Mouse (Mus musculus) limb, embryonic 12.5 days (tissue): ENCODE measurements around the gene Pcbp4. TPM values are rescaled to one million over a fixed set of nuclear protein-coding genes. Genes with fewer than 3 reads are reported as not detected.
A peak's percentile ranks its signal among the peaks of the same experiment; 100 is the strongest.

Experiments used
- ATAC-seq: fragments of 200-750 bp; cut with Nextera tagmentation; 2 replicates; pipeline ENCODE4 v1.8.0; 2017; ENCODE audit warnings: low read depth, moderate TSS enrichment; ENCODE audit not compliant: insufficient number of reproducible peaks, insufficient read depth, low FRiP score, low TSS enrichment
- H3K27ac ChIP-seq: fragments of 300-500 bp; sonication (generic); 2 replicates; pipeline ENCODE4 v1.5.1; 2016; ENCODE audit warnings: mild to moderate bottlenecking, moderate library complexity
- H3K27me3 ChIP-seq: fragments of 300-500 bp; sonication (generic); 2 replicates; pipeline ENCODE4 v1.6.1; 2016; ENCODE audit warnings: mild to moderate bottlenecking, moderate library complexity
- H3K36me3 ChIP-seq: fragments of 300-500 bp; sonication (generic); 2 replicates; pipeline ENCODE4 v1.6.1; 2016; ENCODE audit warnings: mild to moderate bottlenecking, moderate library complexity
- H3K4me1 ChIP-seq: fragments of 300-500 bp; sonication (generic); replicated peaks from 2 replicates; pipeline ENCODE4 v1.6.1; 2016
- H3K4me2 ChIP-seq: fragments of 300-500 bp; sonication (generic); 2 replicates; pipeline ENCODE4 v1.6.1; 2016; ENCODE audit warnings: mild to moderate bottlenecking, moderate library complexity
- H3K4me3 ChIP-seq: fragments of 300-500 bp; sonication (generic); replicated peaks from 2 replicates; pipeline ENCODE4 v1.5.1; 2016; ENCODE audit warnings: mild to moderate bottlenecking
- H3K9ac ChIP-seq: fragments of 300-500 bp; sonication (generic); replicated peaks from 2 replicates; pipeline ENCODE4 v1.6.1; 2016; ENCODE audit warnings: mild to moderate bottlenecking, moderate library complexity
- H3K9me3 ChIP-seq: fragments of 300-500 bp; sonication (generic); 2 replicates; pipeline ENCODE4 v1.6.1; 2016; ENCODE audit warnings: mild to moderate bottlenecking, moderate library complexity
- WGBS: fragments of 180-500 bp; shearing (Covaris S2); methylation state at CpG from one replicate; pipeline ENCODE4 v1.1.7; 2016; 5-methylcytosine and 5-hydroxymethylcytosine counted together
- polyA plus RNA-seq: library from polyadenylated mRNA; unstranded; fragments of >200 nt; fragmentation: Nextera tagmentation; extraction: Ambion mirVana; gene quantifications from 2 replicates; pipeline ENCODE4 v1.2.1, GENCODE M21; 2016

Gene Pcbp4
- polyA plus RNA-seq, 1 experiment from 2014 or later = 172 TPM

GRCm38 (mm10) chr9:106454888-106455681 is 2.0 kb downstream of the Pcbp4 start:
- H3K36me3 ChIP-seq = peaks cover 29% of the 10 kb centered on the region
- H3K27me3 ChIP-seq = no peaks in the 10 kb centered on the region
- WGBS = under 1% methylated on average over 17 of the region's 17 CpGs
- H3K27ac ChIP-seq = peak overlapping the region; percentile 94
- 0 out of 2 replicates have a peak, but pooled peaks have one; percentile 17 for ATAC-seq
- no peaks in the 10 kb centered on the region for H3K9me3 ChIP-seq
- H3K4me3 ChIP-seq = peak overlapping the region; percentile 81
- peak overlapping the region; percentile 88 for H3K9ac ChIP-seq
- H3K4me1 ChIP-seq = peaks cover 75% of the 10 kb centered on the region
- H3K4me2 ChIP-seq = peak overlapping the region; percentile 96

DNA sequence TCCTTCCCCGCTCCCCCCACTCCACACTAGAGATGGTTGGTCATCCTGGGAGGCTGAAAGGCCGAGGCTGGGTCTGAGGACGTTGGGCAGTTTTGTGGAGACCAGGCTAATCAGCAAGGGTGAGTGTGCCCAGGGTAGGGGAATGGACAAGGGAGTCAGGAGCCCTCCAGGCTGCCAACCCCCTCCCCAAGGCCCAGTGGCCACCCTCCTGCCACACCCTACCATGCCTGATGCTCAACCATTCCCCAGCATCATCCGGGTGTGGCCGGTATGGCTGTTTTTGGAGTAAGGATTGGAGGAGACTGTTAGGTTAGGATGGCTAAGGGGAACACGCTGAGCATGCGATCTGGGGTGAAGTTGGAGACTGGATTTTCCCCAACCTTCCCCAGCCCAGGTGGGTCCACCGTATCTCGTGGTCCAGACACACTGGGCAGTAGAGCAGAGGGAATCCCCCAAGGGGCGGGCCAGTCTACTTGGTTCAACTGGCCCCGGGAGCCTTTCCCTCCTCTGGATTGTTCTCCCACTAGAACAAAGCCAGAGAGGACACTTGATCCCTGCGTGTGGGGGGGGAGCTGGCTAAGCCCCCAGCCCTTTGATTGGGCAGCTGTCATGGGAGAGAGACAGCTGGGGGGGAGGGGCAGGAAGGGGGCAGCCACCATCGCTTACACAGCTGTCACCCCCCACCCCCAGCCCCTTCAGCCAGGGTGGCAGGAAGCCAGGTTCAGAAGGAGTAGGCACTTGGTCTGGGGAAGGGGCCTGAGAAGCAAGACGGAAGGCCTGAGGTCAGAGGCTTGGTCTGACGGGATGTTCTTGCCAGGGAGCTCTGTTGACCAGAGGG is 3.5 kb downstream of the Pcbp4 start:
- Histone ChIP-seq H3K27me3 (no peaks in the 10 kb centered on the region), H3K9ac (peak overlapping the region; percentile 42), H3K9me3 (no peaks in the 10 kb centered on the region), H3K27ac (peak overlapping the region; percentile 94), H3K4me2 (peak overlapping the region; percentile 96), H3K4me3 (peak overlapping the region; percentile 81), H3K4me1 (peaks cover 65% of the 10 kb centered on the region), H3K36me3 (peaks cover 43% of the 10 kb centered on the region)
- WGBS = 38% methylated on average over 15 of the region's 15 CpGs
- ATAC-seq = no peak

- ATAC-seq = no peak
- 49% methylated on average over 9 of the region's 9 CpGs for WGBS
- H3K36me3 ChIP-seq = peaks cover 50% of the 10 kb centered on the region
Measured at GRCm38 (mm10) chr9:106457163-106457559, 4.1 kb downstream of the Pcbp4 start.

DNA sequence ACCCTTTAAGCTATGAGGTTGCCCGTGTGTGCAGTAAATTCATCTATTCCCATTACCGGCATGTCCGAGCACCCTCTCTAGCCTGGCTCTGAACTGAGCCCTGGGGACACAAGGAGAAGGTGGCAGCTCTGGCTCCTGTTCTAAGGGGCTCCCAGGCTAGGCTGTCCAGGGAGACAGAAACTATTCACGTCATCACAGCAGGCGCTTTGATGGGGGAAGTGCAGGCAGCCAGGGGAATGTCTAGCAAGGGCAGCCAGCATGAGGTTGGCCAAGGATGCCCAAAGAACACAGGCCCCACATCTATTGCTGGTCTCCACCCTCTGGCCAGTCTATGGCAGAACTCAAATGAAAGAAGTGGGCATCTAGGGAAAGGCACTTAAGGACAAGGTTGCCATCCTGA is 4.8 kb downstream of the Pcbp4 start:
- Histone ChIP-seq H3K9me3 (no peaks in the 10 kb centered on the region), H3K4me1 (peaks cover 51% of the 10 kb centered on the region), H3K4me2 (no peak overlapping the region), H3K27ac (no peak overlapping the region), H3K36me3 (peaks cover 57% of the 10 kb centered on the region), H3K9ac (peak overlapping the region; percentile 31; the same call in 1 of the 2 replicates), H3K27me3 (no peaks in the 10 kb centered on the region), H3K4me3 (no peak overlapping the region)
- ATAC-seq = no peak
- WGBS = 79% methylated on average over 5 of the region's 5 CpGs

More at GRCm38 (mm10) chr9:106457163-106457559, 4.1 kb downstream of the Pcbp4 start:
- Histone ChIP-seq H3K27ac (peak overlapping the region; percentile 94), H3K9ac (peak overlapping the region; percentile 42; the same call in 1 of the 2 replicates), H3K9me3 (no peaks in the 10 kb centered on the region), H3K4me3 (peak overlapping the region; percentile 81), H3K4me1 (peaks cover 59% of the 10 kb centered on the region), H3K27me3 (no peaks in the 10 kb centered on the region), H3K4me2 (peak overlapping the region; percentile 96)

DNA sequence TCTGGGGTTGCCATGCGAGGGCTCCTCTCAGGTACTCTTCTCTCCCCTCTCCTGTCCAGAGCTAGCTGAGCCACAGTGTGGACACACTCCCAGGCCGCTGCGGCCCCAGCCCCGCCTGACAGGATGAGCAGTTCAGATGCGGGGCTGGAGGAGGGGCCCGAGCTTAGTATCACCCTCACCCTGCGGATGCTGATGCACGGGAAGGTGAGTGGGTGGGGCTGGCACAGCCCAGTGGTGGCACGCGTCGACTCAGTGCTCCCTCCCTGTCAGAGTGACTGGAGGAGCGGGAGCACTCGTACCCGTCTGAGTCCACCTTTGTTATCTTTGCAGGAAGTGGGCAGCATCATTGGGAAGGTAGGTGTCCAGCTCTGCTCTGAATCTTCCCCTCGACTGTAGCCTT is 6.9 kb downstream of the Pcbp4 start:
- Histone ChIP-seq H3K36me3 (peaks cover 74% of the 10 kb centered on the region), H3K4me2 (no peak overlapping the region), H3K4me3 (no peak overlapping the region), H3K27me3 (no peaks in the 10 kb centered on the region), H3K27ac (no peak overlapping the region), H3K9ac (no peak overlapping the region), H3K9me3 (no peaks in the 10 kb centered on the region), H3K4me1 (peaks cover 50% of the 10 kb centered on the region)
- 83% methylated on average over 15 of the region's 15 CpGs for WGBS
- no peak for ATAC-seq

DNA sequence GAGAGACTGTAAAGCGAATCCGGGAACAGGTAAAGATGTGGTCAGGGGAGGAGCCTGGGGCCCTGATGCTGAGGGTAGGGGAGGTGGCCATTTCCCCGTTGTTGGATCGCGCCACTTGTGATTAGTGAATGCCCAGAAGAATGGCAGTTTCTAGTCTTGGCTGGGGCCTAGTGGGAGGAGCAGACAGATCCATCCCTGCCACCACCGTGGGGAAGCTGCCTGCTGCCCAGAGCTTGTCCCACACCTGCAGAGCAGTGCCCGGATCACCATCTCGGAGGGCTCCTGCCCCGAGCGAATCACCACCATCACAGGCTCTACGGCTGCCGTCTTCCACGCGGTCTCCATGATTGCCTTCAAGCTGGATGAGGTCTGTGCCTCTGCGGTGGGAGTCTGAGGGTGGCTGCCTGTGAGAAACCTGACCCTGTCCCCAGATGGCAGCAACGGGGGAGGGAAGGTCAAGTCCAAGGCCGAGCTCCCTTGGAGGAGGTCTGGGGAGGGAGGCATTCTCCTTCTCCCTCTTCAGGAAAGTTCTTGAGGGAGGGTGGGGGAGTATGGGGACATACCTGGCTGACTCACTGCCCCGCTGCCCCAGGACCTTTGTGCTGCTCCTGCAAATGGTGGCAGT is 7.4 kb downstream of the Pcbp4 start:
- H3K4me3 ChIP-seq = no peak overlapping the region
- no peak for ATAC-seq
- H3K9me3 ChIP-seq = no peaks in the 10 kb centered on the region
- peaks cover under 1% of the 10 kb centered on the region; the same call in 1 of the 2 replicates for H3K27me3 ChIP-seq
- peaks cover 50% of the 10 kb centered on the region for H3K4me1 ChIP-seq
- no peak overlapping the region for H3K27ac ChIP-seq
- H3K9ac ChIP-seq = no peak overlapping the region
- H3K4me2 ChIP-seq = no peak overlapping the region
- 73% methylated on average over 18 of the region's 18 CpGs for whole genome bisulfite sequencing
- H3K36me3 ChIP-seq = peaks cover 74% of the 10 kb centered on the region

DNA sequence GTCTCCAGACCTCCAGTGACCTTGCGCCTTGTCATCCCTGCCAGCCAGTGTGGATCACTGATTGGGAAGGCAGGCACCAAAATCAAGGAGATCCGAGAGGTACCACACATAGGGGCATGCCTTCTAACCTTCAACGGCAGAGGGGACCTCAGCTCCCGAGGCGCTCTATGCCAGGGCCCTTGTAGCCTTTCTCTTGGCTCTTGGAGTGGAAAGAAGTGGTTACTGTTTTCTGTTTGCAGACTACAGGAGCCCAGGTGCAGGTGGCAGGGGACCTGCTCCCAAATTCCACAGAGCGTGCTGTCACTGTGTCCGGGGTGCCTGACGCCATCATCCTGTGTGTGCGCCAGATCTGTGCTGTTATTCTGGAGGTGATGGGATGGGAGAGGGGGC is 7.9 kb downstream of the Pcbp4 start:
- no peak overlapping the region for H3K27ac ChIP-seq
- peaks cover 50% of the 10 kb centered on the region for H3K4me1 ChIP-seq

GRCm38 (mm10) chr9:106461641-106462429 is 8.7 kb downstream of the Pcbp4 start:
- no peak overlapping the region for H3K4me3 ChIP-seq
- peaks cover 8% of the 10 kb centered on the region; the same call in 1 of the 2 replicates for H3K27me3 ChIP-seq
- no peak overlapping the region for H3K9ac ChIP-seq
- peaks cover 43% of the 10 kb centered on the region for H3K4me1 ChIP-seq
- peaks cover 66% of the 10 kb centered on the region for H3K36me3 ChIP-seq
- WGBS = 88% methylated on average over 16 of the region's 16 CpGs
- no peak overlapping the region for H3K27ac ChIP-seq
- no peak overlapping the region for H3K4me2 ChIP-seq
- no peaks in the 10 kb centered on the region for H3K9me3 ChIP-seq
- ATAC-seq = no peak

More for the DNA sequence above, 7.9 kb downstream of the Pcbp4 start:
- peaks cover 73% of the 10 kb centered on the region for H3K36me3 ChIP-seq
- peaks cover 5% of the 10 kb centered on the region; the same call in 1 of the 2 replicates for H3K27me3 ChIP-seq
- H3K4me2 ChIP-seq = no peak overlapping the region
- H3K9me3 ChIP-seq = no peaks in the 10 kb centered on the region
- no peak overlapping the region for H3K9ac ChIP-seq
- WGBS = 92% methylated on average over 9 of the region's 9 CpGs
- no peak for ATAC-seq
- H3K4me3 ChIP-seq = no peak overlapping the region

DNA sequence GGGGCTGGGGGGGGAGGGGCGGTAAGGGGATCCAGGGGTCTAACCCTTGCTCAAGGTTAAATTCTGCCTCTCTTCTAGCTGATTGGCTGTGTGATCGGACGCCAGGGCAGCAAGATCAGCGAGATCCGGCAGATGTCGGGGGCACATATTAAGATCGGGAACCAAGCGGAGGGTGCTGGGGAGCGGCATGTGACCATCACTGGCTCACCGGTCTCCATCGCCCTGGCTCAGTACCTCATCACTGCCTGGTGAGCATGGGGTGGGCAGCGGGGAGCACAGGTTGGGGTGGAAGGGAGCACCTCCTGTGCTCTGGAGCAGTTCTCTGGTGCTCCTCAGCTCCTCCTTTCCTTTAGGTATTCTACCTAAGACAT is 9.3 kb downstream of the Pcbp4 start:
- H3K4me3 ChIP-seq = no peak overlapping the region
- 91% methylated on average over 12 of the region's 12 CpGs for WGBS

More for the DNA sequence above, 9.3 kb downstream of the Pcbp4 start:
- Histone ChIP-seq H3K27ac (no peak overlapping the region), H3K9ac (no peak overlapping the region), H3K9me3 (no peaks in the 10 kb centered on the region), H3K27me3 (peaks cover 8% of the 10 kb centered on the region; the same call in 1 of the 2 replicates), H3K36me3 (peaks cover 60% of the 10 kb centered on the region), H3K4me1 (peaks cover 38% of the 10 kb centered on the region), H3K4me2 (no peak overlapping the region)
- ATAC-seq = no peak
